Mouse (Mus musculus): ENCODE measurements around the gene Rabep2. TPM values are rescaled to one million over a fixed set of nuclear protein-coding genes. Genes with fewer than 3 reads are reported as not detected.

Gene Rabep2
- polyA plus RNA-seq, 1 experiment from 2014 or later, result 30.5 TPM

- peaks cover 8% of the 10 kb centered on the region for H3K4me1 ChIP-seq (ENCODE audit: control insufficient read depth, insufficient read depth, low read length)
- ATAC-seq (ENCODE audit: low FRiP score, low TSS enrichment), result no peak
- no peaks in the 10 kb centered on the region for H3K9me3 ChIP-seq (ENCODE audit: control insufficient read depth, low read length)
- H3K4me3 ChIP-seq (ENCODE audit: low read length), result no peak overlapping the region
- no peak overlapping the region for H3K27ac ChIP-seq (ENCODE audit: low read depth, low read length)
- WGBS, result 49% methylated on average over 12 of the region's 13 CpGs
- H3K4me2 ChIP-seq (replicated peaks; ENCODE audit: low read depth, low read length), result no peak overlapping the region
- H3K36me3 ChIP-seq (ENCODE audit: control insufficient read depth, insufficient read depth, low read length), result no peaks in the 10 kb centered on the region
- H3K27me3 ChIP-seq (ENCODE audit: control insufficient read depth, insufficient read depth, low read length), result no peaks in the 10 kb centered on the region
- H3K9ac ChIP-seq (ENCODE audit: low read depth, low read length), result no peak overlapping the region
These were observed 1.2 kb upstream of the Rabep2 start for GRCm38 (mm10) chr7:126427323-126427860.

- WGBS, result 12% methylated on average over 4 of the region's 4 CpGs
- H3K36me3 ChIP-seq (ENCODE audit: control insufficient read depth, insufficient read depth, low read length), result no peaks in the 10 kb centered on the region
- H3K4me2 ChIP-seq (replicated peaks; ENCODE audit: low read depth, low read length), result peak overlapping the region; percentile 82
- H3K4me3 ChIP-seq (ENCODE audit: low read length), result peak overlapping the region; percentile 77
- H3K9ac ChIP-seq (ENCODE audit: low read depth, low read length), result peak overlapping the region; percentile 82
- no peaks in the 10 kb centered on the region for H3K9me3 ChIP-seq (ENCODE audit: control insufficient read depth, low read length)
- peak overlapping the region; percentile 92 for H3K27ac ChIP-seq (ENCODE audit: low read depth, low read length)
- no peak for ATAC-seq (ENCODE audit: low FRiP score, low TSS enrichment)
- H3K27me3 ChIP-seq (ENCODE audit: control insufficient read depth, insufficient read depth, low read length), result no peaks in the 10 kb centered on the region
- H3K4me1 ChIP-seq (ENCODE audit: control insufficient read depth, insufficient read depth, low read length), result peaks cover 8% of the 10 kb centered on the region
These were observed 405 bp upstream of the Rabep2 start for GRCm38 (mm10) chr7:126428154-126428553.

- WGBS, result 30% methylated on average over 15 of the region's 15 CpGs
- H3K36me3 ChIP-seq (ENCODE audit: control insufficient read depth, insufficient read depth, low read length), result peaks cover 8% of the 10 kb centered on the region; the same call in 1 of the 2 replicates
- peaks cover 8% of the 10 kb centered on the region for H3K4me1 ChIP-seq (ENCODE audit: control insufficient read depth, insufficient read depth, low read length)
- peak overlapping the region; percentile 82 for H3K9ac ChIP-seq (ENCODE audit: low read depth, low read length)
- peak; percentile 39 for ATAC-seq (ENCODE audit: low FRiP score, low TSS enrichment)
- peak overlapping the region; percentile 82 for H3K4me2 ChIP-seq (replicated peaks; ENCODE audit: low read depth, low read length)
- H3K27me3 ChIP-seq (ENCODE audit: control insufficient read depth, insufficient read depth, low read length), result no peaks in the 10 kb centered on the region
- H3K9me3 ChIP-seq (ENCODE audit: control insufficient read depth, low read length), result no peaks in the 10 kb centered on the region
- no peak overlapping the region for H3K27ac ChIP-seq (ENCODE audit: low read depth, low read length)
- H3K4me3 ChIP-seq (ENCODE audit: low read length), result peak overlapping the region; percentile 77
These were observed 942 bp downstream of the Rabep2 start for GRCm38 (mm10) chr7:126429503-126429898.

GRCm38 (mm10) chr7:126430167-126430566, 1.6 kb downstream of the Rabep2 start:
- Histone ChIP-seq H3K4me1 (ENCODE audit: control insufficient read depth, insufficient read depth, low read length) (peaks cover 8% of the 10 kb centered on the region), H3K9ac (ENCODE audit: low read depth, low read length) (no peak overlapping the region), H3K9me3 (ENCODE audit: control insufficient read depth, low read length) (no peaks in the 10 kb centered on the region), H3K27me3 (ENCODE audit: control insufficient read depth, insufficient read depth, low read length) (no peaks in the 10 kb centered on the region), H3K27ac (ENCODE audit: low read depth, low read length) (no peak overlapping the region), H3K36me3 (ENCODE audit: control insufficient read depth, insufficient read depth, low read length) (peaks cover 9% of the 10 kb centered on the region; the same call in 1 of the 2 replicates), H3K4me3 (ENCODE audit: low read length) (no peak overlapping the region), H3K4me2 (replicated peaks; ENCODE audit: low read depth, low read length) (no peak overlapping the region)
- ATAC-seq (ENCODE audit: low FRiP score, low TSS enrichment), result no peak

- H3K27me3 ChIP-seq (ENCODE audit: control insufficient read depth, insufficient read depth, low read length), result no peaks in the 10 kb centered on the region
- WGBS, result 73% methylated on average over 7 of the region's 7 CpGs
- no peak overlapping the region for H3K4me2 ChIP-seq (replicated peaks; ENCODE audit: low read depth, low read length)
- H3K4me3 ChIP-seq (ENCODE audit: low read length), result no peak overlapping the region
- no peak overlapping the region for H3K27ac ChIP-seq (ENCODE audit: low read depth, low read length)
- peaks cover under 1% of the 10 kb centered on the region; the same call in 1 of the 2 replicates for H3K4me1 ChIP-seq (ENCODE audit: control insufficient read depth, insufficient read depth, low read length)
- no peak for ATAC-seq (ENCODE audit: low FRiP score, low TSS enrichment)
- H3K9ac ChIP-seq (ENCODE audit: low read depth, low read length), result no peak overlapping the region
- peaks cover 15% of the 10 kb centered on the region; the same call in 1 of the 2 replicates for H3K36me3 ChIP-seq (ENCODE audit: control insufficient read depth, insufficient read depth, low read length)
- no peaks in the 10 kb centered on the region for H3K9me3 ChIP-seq (ENCODE audit: control insufficient read depth, low read length)
These were observed 6.2 kb downstream of the Rabep2 start for GRCm38 (mm10) chr7:126434726-126435125.

- ATAC-seq (ENCODE audit: low FRiP score, low TSS enrichment), result no peak
- Histone ChIP-seq H3K9me3 (ENCODE audit: control insufficient read depth, low read length) (no peaks in the 10 kb centered on the region), H3K4me1 (ENCODE audit: control insufficient read depth, insufficient read depth, low read length) (no peaks in the 10 kb centered on the region), H3K4me3 (ENCODE audit: low read length) (no peak overlapping the region), H3K27me3 (ENCODE audit: control insufficient read depth, insufficient read depth, low read length) (no peaks in the 10 kb centered on the region), H3K9ac (ENCODE audit: low read depth, low read length) (no peak overlapping the region), H3K36me3 (ENCODE audit: control insufficient read depth, insufficient read depth, low read length) (peaks cover 18% of the 10 kb centered on the region; the same call in 1 of the 2 replicates), H3K4me2 (replicated peaks; ENCODE audit: low read depth, low read length) (no peak overlapping the region), H3K27ac (ENCODE audit: low read depth, low read length) (no peak overlapping the region)
- WGBS, result 80% methylated on average over 3 of the region's 3 CpGs
These were observed 7.2 kb downstream of the Rabep2 start for GRCm38 (mm10) chr7:126435801-126436200.

- H3K27ac ChIP-seq (ENCODE audit: low read depth, low read length), result no peak overlapping the region
- peak; percentile 76; the same call in 1 of the 2 replicates for ATAC-seq (ENCODE audit: low FRiP score, low TSS enrichment)
- no peaks in the 10 kb centered on the region for H3K27me3 ChIP-seq (ENCODE audit: control insufficient read depth, insufficient read depth, low read length)
- H3K4me2 ChIP-seq (replicated peaks; ENCODE audit: low read depth, low read length), result no peak overlapping the region
- 20% methylated on average over 8 of the region's 8 CpGs for WGBS
- peaks cover 18% of the 10 kb centered on the region; the same call in 1 of the 2 replicates for H3K36me3 ChIP-seq (ENCODE audit: control insufficient read depth, insufficient read depth, low read length)
- H3K9ac ChIP-seq (ENCODE audit: low read depth, low read length), result no peak overlapping the region
- no peak overlapping the region for H3K4me3 ChIP-seq (ENCODE audit: low read length)
- no peaks in the 10 kb centered on the region for H3K4me1 ChIP-seq (ENCODE audit: control insufficient read depth, insufficient read depth, low read length)
- no peaks in the 10 kb centered on the region for H3K9me3 ChIP-seq (ENCODE audit: control insufficient read depth, low read length)
These were observed 8.3 kb downstream of the Rabep2 start for GRCm38 (mm10) chr7:126436851-126437250.

GRCm38 (mm10) chr7:126440134-126440533, 11.6 kb downstream of the Rabep2 start:
- H3K36me3 ChIP-seq (ENCODE audit: control insufficient read depth, insufficient read depth, low read length), result peaks cover 20% of the 10 kb centered on the region
- H3K4me1 ChIP-seq (ENCODE audit: control insufficient read depth, insufficient read depth, low read length), result no peaks in the 10 kb centered on the region
- no peaks in the 10 kb centered on the region for H3K27me3 ChIP-seq (ENCODE audit: control insufficient read depth, insufficient read depth, low read length)
- no peak overlapping the region for H3K4me3 ChIP-seq (ENCODE audit: low read length)
- no peak overlapping the region for H3K27ac ChIP-seq (ENCODE audit: low read depth, low read length)
- no peak overlapping the region for H3K4me2 ChIP-seq (replicated peaks; ENCODE audit: low read depth, low read length)
- 85% methylated on average over 9 of the region's 9 CpGs for WGBS
- no peak overlapping the region for H3K9ac ChIP-seq (ENCODE audit: low read depth, low read length)
- ATAC-seq (ENCODE audit: low FRiP score, low TSS enrichment), result no peak
- H3K9me3 ChIP-seq (ENCODE audit: control insufficient read depth, low read length), result no peaks in the 10 kb centered on the region

- H3K36me3 ChIP-seq (ENCODE audit: control insufficient read depth, insufficient read depth, low read length), result peaks cover 44% of the 10 kb centered on the region
- ATAC-seq (ENCODE audit: low FRiP score, low TSS enrichment), result no peak
- no peaks in the 10 kb centered on the region for H3K4me1 ChIP-seq (ENCODE audit: control insufficient read depth, insufficient read depth, low read length)
- no peak overlapping the region for H3K4me3 ChIP-seq (ENCODE audit: low read length)
- H3K27ac ChIP-seq (ENCODE audit: low read depth, low read length), result no peak overlapping the region
- no peak overlapping the region for H3K9ac ChIP-seq (ENCODE audit: low read depth, low read length)
- H3K9me3 ChIP-seq (ENCODE audit: control insufficient read depth, low read length), result no peaks in the 10 kb centered on the region
- H3K4me2 ChIP-seq (replicated peaks; ENCODE audit: low read depth, low read length), result no peak overlapping the region
- H3K27me3 ChIP-seq (ENCODE audit: control insufficient read depth, insufficient read depth, low read length), result no peaks in the 10 kb centered on the region
- WGBS, result 97% methylated on average over 10 of the region's 10 CpGs
These were observed 15.4 kb downstream of the Rabep2 start for GRCm38 (mm10) chr7:126443997-126444396.

All from kidney, embryonic 14.5 days (tissue).